Mouse (Mus musculus) testis, postnatal 10 days (tissue): Measurements from ENCODE around the gene Vmn2r30.
"Not testable (repeated sequence)": the region's sequence is repeated elsewhere in the genome, so short reads cannot be mapped to it uniquely, and the experiment has no call there.

ENCODE experiments used
- DNase-seq: peaks from one replicate; pipeline ENCODE4 v3.0.0; 2021; ENCODE audit warnings: low spot score

The Vmn2r30 gene

GRCm38 (mm10) chr7:7337509-7337908 is at the start of gene Vmn2r30:
Vmn2r30 (minus strand) TSS chr7:7337609.
- DNase-seq = not testable (repeated sequence)

GRCm38 (mm10) chr7:7374431-7374830 is 37.0 kb upstream of the Vmn2r30 start, which contains the start of gene Gm45783:
Gm45783 (minus strand) TSS chr7:7374573.
- DNase-seq = not testable (repeated sequence)

GRCm38 (mm10) chr7:7295595-7295994 is 41.8 kb downstream of the Vmn2r30 start:
- peak; percentile 49 for DNase-seq

GRCm38 (mm10) chr7:7281383-7281782 is 56.0 kb downstream of the Vmn2r30 start:
- DNase-seq = no peak

- DNase-seq = peak; percentile 90
Measured at GRCm38 (mm10) chr7:7277966-7278567, 59.3 kb downstream of the Vmn2r30 start, which contains the start of gene Gm45844. Gm45844 (minus strand) TSS chr7:7278289.

GRCm38 (mm10) chr7:7277556-7277955 is 59.9 kb downstream of the Vmn2r30 start:
- DNase-seq = peak; percentile 55
